Mouse (Mus musculus): ENCODE measurements around the gene Rreb1. TPM values are rescaled to one million over a fixed set of nuclear protein-coding genes. Genes with fewer than 3 reads are reported as not detected.

The Rreb1 gene
- polyA plus RNA-seq, 1 experiment from 2014 or later: 14.3 TPM

DNA sequence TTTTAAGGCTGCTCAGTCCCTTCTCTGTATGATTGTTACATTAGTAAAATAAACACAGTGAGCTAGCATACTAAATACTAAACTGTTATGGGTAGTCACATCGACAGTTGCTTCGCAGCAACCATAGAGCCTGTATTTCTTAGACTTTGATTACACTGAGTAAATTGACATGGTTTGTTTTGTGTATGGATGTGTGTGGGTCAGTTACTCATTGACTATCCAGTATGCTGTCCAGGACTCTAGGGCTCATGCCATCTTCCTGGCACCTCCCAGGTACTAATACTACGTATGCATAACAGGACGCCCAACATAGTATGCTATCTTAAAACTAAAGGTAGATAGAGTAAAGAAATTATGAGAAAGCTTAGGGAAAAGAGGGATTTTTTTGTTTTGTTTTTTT lies 125.3 kb downstream of the Rreb1 start:
- H3K36me3 ChIP-seq: peaks cover 67% of the 10 kb centered on the region

DNA sequence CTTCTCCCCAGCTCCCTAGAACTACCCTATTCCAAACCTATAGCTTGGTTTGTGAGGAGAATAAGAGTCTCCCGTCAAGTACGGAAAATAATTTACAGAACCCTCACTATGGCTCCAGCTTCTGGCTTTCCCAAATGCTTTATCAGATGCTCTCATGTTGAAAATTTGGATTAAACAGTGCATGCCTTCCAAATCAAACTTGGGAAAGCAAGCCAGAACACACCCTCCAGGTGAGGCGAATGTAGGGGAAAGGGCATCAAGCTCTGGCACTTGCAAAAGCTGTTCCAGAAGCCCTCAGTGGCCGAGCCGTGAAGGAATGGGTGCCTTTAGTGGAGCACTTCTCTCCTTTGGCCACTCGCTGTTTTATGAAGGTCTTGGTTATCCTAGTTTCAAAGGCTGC lies 126.2 kb downstream of the Rreb1 start:
- 0 out of 2 replicates have a peak, but pooled peaks cover 8% of the 10 kb centered on the region for H3K4me1 ChIP-seq
- WGBS: 92% methylated on average over 6 of the region's 6 CpGs
- no peak overlapping the region for H3K4me3 ChIP-seq
- H3K9me3 ChIP-seq: no peaks in the 10 kb centered on the region
- H3K27ac ChIP-seq: no peak overlapping the region
- H3K27me3 ChIP-seq (ENCODE audit: insufficient read depth, poor library complexity, severe bottlenecking): no peaks in the 10 kb centered on the region
- DNase-seq (ENCODE audit: low spot score): no peak
- peaks cover 67% of the 10 kb centered on the region for H3K36me3 ChIP-seq

More for the DNA sequence above, 125.3 kb downstream of the Rreb1 start:
- 96% methylated on average over 4 of the region's 4 CpGs for WGBS
- Histone ChIP-seq H3K9me3 (no peaks in the 10 kb centered on the region), H3K27me3 (ENCODE audit: insufficient read depth, poor library complexity, severe bottlenecking) (no peaks in the 10 kb centered on the region), H3K27ac (no peak overlapping the region), H3K4me1 (0 out of 2 replicates have a peak, but pooled peaks cover 4% of the 10 kb centered on the region), H3K4me3 (no peak overlapping the region)
- no peak for DNase-seq (ENCODE audit: low spot score)

DNA sequence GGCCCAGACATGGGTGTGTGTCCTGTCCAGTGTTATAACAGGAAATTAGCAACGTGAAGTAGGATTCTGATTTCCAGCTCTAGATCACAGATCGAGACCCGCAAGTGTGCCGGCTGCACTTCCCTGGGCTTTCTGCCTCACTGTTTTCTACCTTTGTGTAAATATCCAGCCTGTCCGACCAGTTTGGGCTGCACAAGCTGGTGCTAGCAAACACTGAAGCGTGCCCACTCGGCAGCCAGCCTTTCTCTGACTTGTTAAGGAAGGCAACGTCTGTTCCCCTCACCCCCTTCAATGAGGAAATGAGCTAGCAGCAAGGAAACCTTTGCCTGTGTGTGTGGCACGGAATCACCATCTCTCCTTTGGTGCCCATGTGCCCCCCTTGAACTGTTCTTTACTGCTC lies 129.9 kb downstream of the Rreb1 start:
- peaks cover 34% of the 10 kb centered on the region for H3K4me1 ChIP-seq
- peaks cover 53% of the 10 kb centered on the region for H3K36me3 ChIP-seq
- WGBS: 86% methylated on average over 9 of the region's 9 CpGs
- no peak overlapping the region for H3K4me3 ChIP-seq
- DNase-seq (ENCODE audit: low spot score): no peak
- H3K27me3 ChIP-seq (ENCODE audit: insufficient read depth, poor library complexity, severe bottlenecking): no peaks in the 10 kb centered on the region
- no peaks in the 10 kb centered on the region for H3K9me3 ChIP-seq
- no peak overlapping the region for H3K27ac ChIP-seq

DNA sequence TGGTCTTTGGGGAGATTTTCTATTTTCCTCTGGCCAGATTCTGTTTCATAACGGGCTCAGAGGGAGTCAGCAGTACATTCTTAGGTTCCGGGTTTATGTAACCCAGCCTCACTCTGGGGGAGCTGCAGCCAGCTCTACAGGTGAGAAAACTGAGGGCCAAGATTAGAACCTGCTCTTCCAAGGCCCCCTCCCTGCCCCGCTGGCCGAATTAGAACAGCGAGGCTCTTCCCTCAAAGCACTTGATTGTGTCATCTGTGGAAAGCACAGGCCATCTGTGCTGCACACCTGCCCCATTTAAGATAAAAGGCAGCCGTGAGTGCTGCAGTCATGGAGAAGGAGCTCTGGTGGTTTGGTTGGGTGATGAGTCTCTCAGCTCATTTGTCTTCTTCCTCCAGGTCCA lies 130.3 kb downstream of the Rreb1 start:
- H3K9me3 ChIP-seq: no peaks in the 10 kb centered on the region
- WGBS: 70% methylated on average over 6 of the region's 6 CpGs
- no peaks in the 10 kb centered on the region for H3K27me3 ChIP-seq (ENCODE audit: insufficient read depth, poor library complexity, severe bottlenecking)
- DNase-seq (ENCODE audit: low spot score): no peak
- no peak overlapping the region for H3K4me3 ChIP-seq
- H3K36me3 ChIP-seq: peaks cover 55% of the 10 kb centered on the region
- peaks cover 38% of the 10 kb centered on the region for H3K4me1 ChIP-seq
- H3K27ac ChIP-seq: no peak overlapping the region

DNA sequence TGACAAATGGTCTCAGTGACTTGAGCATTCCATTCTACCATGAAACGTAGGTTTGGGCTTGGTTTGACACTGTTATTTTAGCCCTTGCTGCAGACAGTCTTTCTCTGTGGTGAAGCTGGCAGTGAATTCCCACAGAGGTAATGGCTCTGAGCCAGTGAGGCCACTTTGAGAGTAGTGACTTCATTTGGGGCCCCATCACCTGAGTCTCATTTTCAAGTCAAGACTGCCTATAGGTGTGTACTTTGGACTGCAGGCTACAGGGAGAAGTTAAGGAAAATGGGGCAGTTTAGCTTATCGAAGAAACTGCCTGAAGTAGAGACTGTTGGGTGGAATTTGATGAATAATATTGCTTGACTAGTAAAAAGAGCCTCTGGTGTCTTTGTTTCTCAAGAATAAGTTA lies 131.0 kb downstream of the Rreb1 start:
- no peaks in the 10 kb centered on the region for H3K27me3 ChIP-seq (ENCODE audit: insufficient read depth, poor library complexity, severe bottlenecking)
- peaks cover 44% of the 10 kb centered on the region for H3K4me1 ChIP-seq
- peaks cover 50% of the 10 kb centered on the region for H3K36me3 ChIP-seq
- no peak overlapping the region for H3K27ac ChIP-seq
- 74% methylated on average over 2 of the region's 2 CpGs for WGBS
- DNase-seq (ENCODE audit: low spot score): no peak
- H3K4me3 ChIP-seq: no peak overlapping the region
- no peaks in the 10 kb centered on the region for H3K9me3 ChIP-seq

DNA sequence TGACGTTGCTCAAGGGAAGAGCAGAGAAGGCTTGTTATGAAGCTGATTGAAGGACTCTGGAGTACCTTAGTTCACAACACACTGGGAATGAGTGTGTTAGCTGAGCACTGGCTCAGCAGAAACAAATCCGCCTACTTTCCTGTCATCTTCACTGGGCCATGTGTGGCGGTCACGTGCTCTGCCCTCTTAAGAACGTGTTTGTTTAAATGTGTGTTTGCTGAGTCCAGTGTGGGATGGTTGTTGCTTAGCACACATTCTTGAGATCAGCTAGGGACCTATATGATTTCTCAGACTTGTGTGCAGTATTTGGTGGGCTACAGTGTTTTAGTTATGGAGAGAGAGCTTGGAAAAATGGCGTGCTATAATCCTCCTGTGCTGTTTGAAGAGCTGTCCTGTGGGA lies 133.8 kb downstream of the Rreb1 start:
- Histone ChIP-seq H3K9me3 (no peaks in the 10 kb centered on the region), H3K36me3 (peaks cover 49% of the 10 kb centered on the region), H3K27ac (peak overlapping the region; percentile 67; the same call in 1 of the 2 replicates), H3K4me3 (no peak overlapping the region), H3K4me1 (peaks cover 48% of the 10 kb centered on the region), H3K27me3 (ENCODE audit: insufficient read depth, poor library complexity, severe bottlenecking) (no peaks in the 10 kb centered on the region)
- 74% methylated on average over 6 of the region's 6 CpGs for WGBS
- DNase-seq (ENCODE audit: low spot score): no peak

DNA sequence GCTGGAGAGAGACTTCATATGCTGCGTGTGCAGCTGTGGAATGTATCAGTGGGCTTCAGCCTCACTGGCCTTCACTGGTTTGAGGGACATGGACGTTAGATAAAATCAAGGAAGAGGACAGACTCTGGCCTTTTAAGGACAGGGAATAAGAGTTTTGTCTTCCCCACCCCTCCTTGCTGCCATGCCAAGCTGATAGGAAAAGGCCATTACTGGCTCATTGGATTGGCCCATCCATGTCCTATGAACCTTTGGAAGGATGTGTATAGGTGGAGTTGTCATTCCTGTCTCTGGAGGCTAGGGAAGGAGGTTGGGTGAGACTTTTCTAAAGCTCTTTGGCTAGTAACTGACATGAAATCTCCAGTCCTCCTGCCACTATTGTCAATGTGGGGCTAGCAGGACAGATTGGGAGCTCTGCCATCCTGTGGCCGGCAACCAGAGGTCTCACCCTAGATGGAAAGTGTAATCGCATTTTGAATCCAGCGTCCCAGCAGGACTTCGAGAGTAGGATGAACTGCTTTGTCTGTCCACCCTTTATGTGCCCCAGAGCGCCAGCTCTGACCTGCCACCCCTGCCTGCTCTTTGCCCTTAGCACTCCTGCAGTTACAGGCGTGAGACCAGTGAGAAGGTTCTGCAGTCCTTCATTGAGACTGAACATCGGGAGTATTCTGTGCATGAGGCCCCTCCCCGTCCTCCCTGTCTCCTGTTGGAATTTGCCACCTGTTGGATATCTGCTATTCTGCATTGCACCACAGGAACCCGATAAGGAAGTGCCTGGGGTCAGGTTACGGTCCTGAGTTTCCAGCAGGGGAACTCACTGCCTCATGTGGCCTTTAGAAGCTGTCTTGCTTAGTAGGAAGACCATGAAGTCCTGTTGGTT lies 134.6 kb downstream of the Rreb1 start:
- peak; percentile 87 for DNase-seq (ENCODE audit: low spot score)
- WGBS: 33% methylated on average over 12 of the region's 12 CpGs
- H3K9me3 ChIP-seq: no peaks in the 10 kb centered on the region
- no peaks in the 10 kb centered on the region for H3K27me3 ChIP-seq (ENCODE audit: insufficient read depth, poor library complexity, severe bottlenecking)
- peaks cover 57% of the 10 kb centered on the region for H3K36me3 ChIP-seq
- no peak overlapping the region for H3K4me3 ChIP-seq
- peak overlapping the region; percentile 67 for H3K27ac ChIP-seq
- H3K4me1 ChIP-seq: peaks cover 48% of the 10 kb centered on the region

DNA sequence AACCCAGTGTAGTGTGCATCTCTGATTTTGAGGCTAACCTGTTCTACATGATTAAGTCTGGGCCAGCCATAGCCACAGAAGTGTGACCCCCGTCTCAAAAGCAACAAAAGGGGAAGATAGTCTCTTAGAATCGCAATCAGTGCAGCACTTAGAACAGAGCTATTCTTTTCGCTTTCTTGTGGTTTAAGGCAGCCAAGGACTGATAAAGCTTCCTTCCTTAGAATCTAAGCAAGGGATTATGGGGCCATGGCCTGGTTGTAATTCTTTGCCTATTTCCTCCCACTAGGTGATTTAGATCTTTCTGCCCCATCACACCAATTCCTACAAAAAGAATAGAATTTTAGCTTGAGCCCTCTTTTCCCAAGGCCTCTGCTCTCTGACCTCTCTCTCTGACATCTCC lies 135.8 kb downstream of the Rreb1 start:
- no peaks in the 10 kb centered on the region for H3K27me3 ChIP-seq (ENCODE audit: insufficient read depth, poor library complexity, severe bottlenecking)
- no peak for DNase-seq (ENCODE audit: low spot score)
- H3K9me3 ChIP-seq: no peaks in the 10 kb centered on the region
- no peak overlapping the region for H3K27ac ChIP-seq
- H3K36me3 ChIP-seq: peaks cover 57% of the 10 kb centered on the region
- H3K4me3 ChIP-seq: no peak overlapping the region
- 47% methylated on average over 3 of the region's 3 CpGs for WGBS
- peaks cover 44% of the 10 kb centered on the region for H3K4me1 ChIP-seq

DNA sequence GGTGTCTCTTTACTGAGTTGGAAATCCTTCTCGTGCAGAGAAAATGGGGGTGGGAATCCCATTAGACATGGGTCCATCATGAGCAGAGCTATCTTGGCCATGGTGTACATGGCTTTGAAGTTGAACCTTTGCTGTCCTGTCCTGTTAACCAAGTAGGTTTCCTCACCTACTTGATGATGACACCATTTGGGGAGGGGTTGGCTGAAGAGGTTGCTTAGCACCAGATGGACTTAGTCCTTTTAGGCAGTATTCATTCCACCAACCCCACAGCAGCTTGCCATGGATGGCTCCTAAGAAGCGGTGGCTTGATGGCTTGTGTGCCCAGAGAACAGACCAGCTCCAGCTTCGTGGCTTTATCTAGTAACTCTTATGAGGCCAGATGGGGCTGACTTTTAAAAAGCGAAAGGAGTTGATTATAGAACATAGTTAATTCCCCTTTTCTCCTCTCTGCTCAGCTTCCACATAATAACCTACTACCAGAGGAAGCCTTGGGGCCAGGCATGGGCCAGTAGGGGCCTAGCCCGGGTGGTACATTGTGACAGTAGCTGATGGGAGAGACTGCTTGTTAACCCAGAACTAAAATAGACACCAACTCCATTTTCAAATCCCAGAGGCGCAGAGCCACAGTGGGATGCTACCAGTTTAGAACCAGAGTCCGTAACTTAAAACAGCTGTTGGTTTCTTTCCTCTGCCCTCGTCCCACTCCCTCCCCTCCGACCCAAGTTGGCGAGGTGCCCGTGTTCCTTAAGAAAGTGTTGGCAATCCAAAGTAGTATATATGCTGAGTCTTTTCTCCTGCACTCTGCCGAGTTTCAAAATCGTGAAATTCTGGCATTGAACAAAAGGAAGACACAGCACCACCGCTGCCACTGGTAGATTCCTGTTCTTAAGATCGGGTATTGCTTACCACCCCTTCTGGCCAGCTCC lies 140.4 kb downstream of the Rreb1 start:
- peaks cover 69% of the 10 kb centered on the region for H3K36me3 ChIP-seq
- no peak for DNase-seq (ENCODE audit: low spot score)
- H3K4me3 ChIP-seq: no peak overlapping the region
- H3K4me1 ChIP-seq: peaks cover 32% of the 10 kb centered on the region
- no peaks in the 10 kb centered on the region for H3K27me3 ChIP-seq (ENCODE audit: insufficient read depth, poor library complexity, severe bottlenecking)
- no peaks in the 10 kb centered on the region for H3K9me3 ChIP-seq
- no peak overlapping the region for H3K27ac ChIP-seq
- 89% methylated on average over 15 of the region's 15 CpGs for WGBS

DNA sequence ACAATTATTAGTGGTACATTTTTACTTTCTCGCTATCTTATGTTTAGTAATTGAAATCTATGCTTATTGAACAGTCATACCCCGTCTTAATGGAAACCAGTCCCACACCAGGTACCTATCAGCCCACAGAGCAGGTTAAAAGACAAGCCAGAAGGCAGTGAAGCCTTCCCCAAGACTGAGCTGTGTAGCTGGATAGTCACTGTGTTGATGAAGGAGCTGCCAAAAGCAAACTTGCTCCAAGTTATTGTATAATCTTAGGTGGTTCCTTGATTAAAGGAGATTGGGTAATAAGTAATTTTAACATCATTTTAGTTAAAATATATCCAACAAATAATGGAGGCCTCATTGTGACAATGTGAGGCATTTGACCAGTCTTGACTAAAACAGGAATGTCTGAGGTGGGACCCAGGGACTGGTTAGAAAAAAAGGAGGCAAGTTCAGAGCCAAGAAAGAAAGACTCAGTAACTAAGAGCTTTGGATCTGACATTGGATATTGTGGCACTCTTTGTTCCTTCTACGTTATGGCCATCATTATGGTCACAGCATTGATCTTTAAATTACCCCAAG lies 141.6 kb downstream of the Rreb1 start:
- no peak for DNase-seq (ENCODE audit: low spot score)
- Histone ChIP-seq H3K9me3 (no peaks in the 10 kb centered on the region), H3K27me3 (ENCODE audit: insufficient read depth, poor library complexity, severe bottlenecking) (no peaks in the 10 kb centered on the region), H3K4me3 (no peak overlapping the region), H3K27ac (no peak overlapping the region), H3K36me3 (peaks cover 73% of the 10 kb centered on the region), H3K4me1 (peaks cover 34% of the 10 kb centered on the region)
- 91% methylated on average over 3 of the region's 3 CpGs for WGBS

DNA sequence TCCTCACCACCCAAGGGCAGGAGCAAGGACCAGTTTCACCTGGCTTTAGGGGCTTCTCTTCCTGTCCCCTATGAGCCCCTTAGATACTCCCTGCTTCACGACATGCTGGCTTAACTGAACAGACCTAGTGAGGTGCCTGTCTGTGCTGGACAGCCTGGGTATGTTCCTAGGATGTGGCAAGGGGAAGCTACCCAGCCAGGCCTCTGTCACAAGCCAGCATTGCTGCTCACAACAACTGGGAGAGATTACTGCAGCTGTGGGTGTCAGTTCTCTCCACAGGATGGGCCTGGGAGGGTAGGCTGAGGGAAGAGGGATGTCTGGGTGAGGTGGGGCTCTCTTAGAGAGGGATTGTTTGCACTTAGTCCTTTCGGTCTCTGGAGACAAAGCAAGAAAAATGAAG lies 142.5 kb downstream of the Rreb1 start:
- Histone ChIP-seq H3K36me3 (peaks cover 74% of the 10 kb centered on the region), H3K4me3 (no peak overlapping the region), H3K27me3 (ENCODE audit: insufficient read depth, poor library complexity, severe bottlenecking) (no peaks in the 10 kb centered on the region), H3K9me3 (no peaks in the 10 kb centered on the region), H3K27ac (no peak overlapping the region), H3K4me1 (peaks cover 37% of the 10 kb centered on the region)
- 79% methylated on average over 2 of the region's 2 CpGs for WGBS
- no peak for DNase-seq (ENCODE audit: low spot score)

DNA sequence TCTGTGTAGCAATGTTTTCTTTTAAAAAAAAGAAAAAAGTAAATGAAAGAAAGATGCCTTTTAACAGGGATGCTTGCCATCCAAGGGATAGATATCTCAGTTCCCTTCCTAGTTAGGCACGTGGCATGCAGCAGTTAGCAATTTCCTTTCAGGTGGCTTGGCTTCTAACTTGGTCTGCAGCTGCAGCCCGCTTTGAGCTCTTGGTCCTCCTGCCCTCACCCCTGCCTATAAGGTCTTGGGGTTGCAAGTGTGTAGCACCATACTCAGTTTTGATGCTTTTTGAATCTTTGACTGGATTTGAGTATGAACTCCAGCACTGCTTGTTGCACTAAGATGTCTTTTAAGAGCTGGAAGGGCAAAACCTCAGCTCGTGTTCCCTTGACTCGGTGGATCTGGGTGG lies 144.9 kb downstream of the Rreb1 start:
- Histone ChIP-seq H3K9me3 (no peaks in the 10 kb centered on the region), H3K36me3 (peaks cover 65% of the 10 kb centered on the region), H3K27ac (no peak overlapping the region), H3K4me3 (no peak overlapping the region), H3K4me1 (peaks cover 43% of the 10 kb centered on the region), H3K27me3 (ENCODE audit: insufficient read depth, poor library complexity, severe bottlenecking) (no peaks in the 10 kb centered on the region)
- WGBS: 86% methylated on average over 4 of the region's 4 CpGs
- DNase-seq (ENCODE audit: low spot score): no peak
